Mouse (Mus musculus): ENCODE measurements around the gene Tef. TPM values are rescaled to one million over a fixed set of nuclear protein-coding genes. Genes with fewer than 3 reads are reported as not detected.

Gene Tef
- polyA plus RNA-seq (2015; fragmentation: Nextera tagmentation; extraction: Ambion mirVana): 38.6 and 44.0 TPM in 2 replicates

DNA sequence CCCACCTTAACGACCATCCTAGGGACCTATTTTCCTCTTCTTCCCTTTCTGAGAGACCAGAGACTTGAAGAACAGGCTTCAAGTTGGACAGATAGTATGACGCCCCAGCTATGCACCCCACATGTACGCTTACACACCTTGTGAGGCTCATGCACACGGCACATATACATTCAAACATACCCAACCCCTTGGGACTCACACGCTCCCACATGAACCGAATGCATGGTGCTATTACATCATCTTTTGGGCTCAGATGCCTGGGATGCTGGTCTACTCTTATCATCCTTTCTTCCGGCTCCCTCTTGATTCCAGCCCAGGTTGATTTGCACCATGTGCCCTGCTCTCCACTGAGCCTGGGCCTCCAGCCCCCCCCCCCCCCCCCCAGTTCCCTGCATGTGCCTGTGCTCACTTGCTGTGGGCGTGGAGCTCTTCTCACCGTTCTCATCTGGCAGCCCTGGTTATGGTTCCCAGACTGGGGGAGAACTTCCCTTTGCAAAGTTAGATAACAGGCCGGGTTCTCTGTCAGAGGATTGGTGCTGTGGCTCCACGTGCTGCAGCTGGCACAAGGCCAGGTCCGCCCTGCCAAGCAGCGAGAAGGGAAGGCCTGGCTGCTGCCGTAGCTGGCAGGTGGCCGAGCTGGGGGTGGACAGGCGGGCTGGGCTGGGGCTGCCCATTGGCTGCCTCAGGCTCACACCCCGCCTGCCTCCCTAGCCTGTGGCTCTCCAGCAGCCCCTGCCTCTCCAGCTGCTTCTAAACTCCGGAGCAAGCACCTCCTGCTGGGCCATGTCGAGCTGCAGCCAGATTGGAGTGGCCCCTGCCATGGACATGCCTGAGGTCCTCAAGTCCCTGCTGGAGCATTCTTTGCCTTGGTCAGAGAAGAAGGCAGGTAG, at the start of gene Tef:
Gene Tef (plus strand): TSS at position 421 of the 890 bp plus-strand sequence.
- WGBS: 11% methylated on average over 19 of the region's 19 CpGs
- Histone ChIP-seq H3K27ac (ENCODE audit: low read length) (peak within 1 kb of the TSS; percentile 99), H3K9me3 (ENCODE audit: low read length) (no peaks in the 10 kb centered on the region), H3K9ac (replicated peaks; ENCODE audit: low read depth) (peak within 1 kb of the TSS; percentile 53), H3K36me3 (ENCODE audit: insufficient read depth, low read length) (no peaks in the 10 kb centered on the region), H3K4me2 (replicated peaks; ENCODE audit: low read depth, low read length) (peak within 1 kb of the TSS; percentile 60), H3K27me3 (replicated peaks; ENCODE audit: insufficient read depth, low read length) (no peaks in the 10 kb centered on the region), H3K4me3 (ENCODE audit: low read depth, low read length) (peak within 1 kb of the TSS; percentile 32), H3K4me1 (ENCODE audit: insufficient read depth, low read depth, low read length) (peaks cover 39% of the 10 kb centered on the region)
- peak; percentile 94 for ATAC-seq
- TF ChIP-seq EP300 (IDR thresholded peaks at IDR 0.05) (peak; percentile 76), CTCF (IDR thresholded peaks at IDR 0.05) (peak; percentile 75)
- peak; percentile 99 for DNase-seq (ENCODE audit: low spot score)

DNA sequence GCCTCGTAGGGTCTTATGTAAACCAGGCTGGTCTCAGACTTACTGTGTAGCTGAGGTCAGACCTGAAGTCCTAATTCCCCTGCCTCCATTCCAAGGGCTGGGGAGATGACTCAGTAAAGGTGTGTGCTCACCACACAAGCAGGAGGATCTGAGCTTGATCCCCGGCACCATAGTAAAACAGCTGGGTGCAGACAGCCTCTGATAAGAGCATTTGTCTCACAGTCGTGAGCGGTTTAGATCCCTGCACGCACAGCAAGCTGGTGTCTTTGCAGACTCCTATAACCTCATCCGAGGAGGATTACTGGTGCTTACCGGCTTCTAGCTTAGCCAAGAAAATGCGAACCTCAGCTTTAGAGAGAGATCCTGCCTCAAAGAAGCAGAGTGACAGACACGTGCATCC, 48.6 kb upstream of the Tef start:
- no peak for ATAC-seq
- DNase-seq (ENCODE audit: low spot score): no peak
- 92% methylated on average over 9 of the region's 9 CpGs for WGBS
- no peak for TF ChIP-seq CTCF (IDR thresholded peaks at IDR 0.05)
- TF ChIP-seq EP300 (IDR thresholded peaks at IDR 0.05): no peak
- Histone ChIP-seq H3K4me1 (ENCODE audit: insufficient read depth, low read depth, low read length) (no peaks in the 10 kb centered on the region), H3K9me3 (ENCODE audit: low read length) (no peaks in the 10 kb centered on the region), H3K4me3 (ENCODE audit: low read depth, low read length) (no peak overlapping the region), H3K9ac (replicated peaks; ENCODE audit: low read depth) (no peak overlapping the region), H3K36me3 (ENCODE audit: insufficient read depth, low read length) (no peaks in the 10 kb centered on the region), H3K27ac (ENCODE audit: low read length) (no peak overlapping the region), H3K27me3 (replicated peaks; ENCODE audit: insufficient read depth, low read length) (no peaks in the 10 kb centered on the region), H3K4me2 (replicated peaks; ENCODE audit: low read depth, low read length) (no peak overlapping the region)

DNA sequence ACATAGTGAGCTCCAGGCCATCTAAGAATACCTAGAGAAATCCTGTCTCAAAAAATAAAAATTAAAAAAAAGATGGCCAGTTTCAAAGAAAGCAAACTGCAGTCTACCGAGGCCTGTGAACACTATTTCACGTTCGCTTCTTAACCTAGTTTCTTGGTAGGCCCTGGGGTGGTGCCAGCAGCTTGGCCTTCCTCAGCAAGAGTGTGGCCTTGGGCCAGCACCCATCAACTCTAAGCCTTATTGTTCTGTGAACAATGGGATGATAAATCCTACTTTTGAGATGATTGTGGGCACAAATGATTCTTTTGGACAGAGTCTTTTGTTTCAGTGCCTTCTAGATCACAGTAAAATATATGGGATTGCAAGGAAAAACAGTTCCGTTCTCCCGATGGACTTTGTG, 43.5 kb upstream of the Tef start:
- ATAC-seq (no peak), DNase-seq (ENCODE audit: low spot score) (no peak)
- Histone ChIP-seq H3K9me3 (ENCODE audit: low read length) (no peaks in the 10 kb centered on the region), H3K27me3 (replicated peaks; ENCODE audit: insufficient read depth, low read length) (no peaks in the 10 kb centered on the region), H3K4me3 (ENCODE audit: low read depth, low read length) (no peak overlapping the region), H3K27ac (ENCODE audit: low read length) (no peak overlapping the region), H3K4me1 (ENCODE audit: insufficient read depth, low read depth, low read length) (no peaks in the 10 kb centered on the region; the same call in 1 of the 2 replicates), H3K9ac (replicated peaks; ENCODE audit: low read depth) (no peak overlapping the region), H3K4me2 (replicated peaks; ENCODE audit: low read depth, low read length) (no peak overlapping the region), H3K36me3 (ENCODE audit: insufficient read depth, low read length) (no peaks in the 10 kb centered on the region)
- TF ChIP-seq CTCF (IDR thresholded peaks at IDR 0.05): no peak
- TF ChIP-seq EP300 (IDR thresholded peaks at IDR 0.05): no peak
- WGBS: 69% methylated on average over 5 of the region's 5 CpGs

DNA sequence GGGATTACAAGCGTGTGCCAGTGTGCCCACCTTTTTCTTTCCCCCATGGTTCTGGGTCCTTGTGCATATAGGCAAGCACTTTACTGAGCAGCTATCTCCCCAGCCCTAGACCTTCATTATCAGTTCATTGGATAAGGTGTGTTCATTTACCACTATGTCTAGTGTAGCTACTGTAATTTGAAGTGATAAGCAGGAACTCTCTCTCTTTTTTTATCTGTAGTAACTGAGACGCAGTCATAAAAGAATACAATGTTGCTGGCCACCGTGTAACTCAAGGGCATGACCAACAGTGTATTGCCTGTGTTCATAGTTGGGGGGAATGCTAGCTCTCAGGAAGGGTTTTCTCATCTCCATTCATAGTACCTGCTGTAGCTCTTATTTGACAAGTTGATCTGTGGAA, 42.7 kb upstream of the Tef start:
- no peak for TF ChIP-seq EP300 (IDR thresholded peaks at IDR 0.05)
- no peak for TF ChIP-seq CTCF (IDR thresholded peaks at IDR 0.05)
- no peak overlapping the region for H3K4me2 ChIP-seq (replicated peaks; ENCODE audit: low read depth, low read length)
- no peak overlapping the region for H3K9ac ChIP-seq (replicated peaks; ENCODE audit: low read depth)
- no peak overlapping the region for H3K27ac ChIP-seq (ENCODE audit: low read length)
- DNase-seq (ENCODE audit: low spot score) (no peak), ATAC-seq (no peak)
- WGBS: 91% methylated on average over 3 of the region's 3 CpGs
- H3K4me3 ChIP-seq (ENCODE audit: low read depth, low read length): no peak overlapping the region
- H3K27me3 ChIP-seq (replicated peaks; ENCODE audit: insufficient read depth, low read length): no peaks in the 10 kb centered on the region
- H3K4me1 ChIP-seq (ENCODE audit: insufficient read depth, low read depth, low read length): no peaks in the 10 kb centered on the region; the same call in 1 of the 2 replicates
- no peaks in the 10 kb centered on the region for H3K36me3 ChIP-seq (ENCODE audit: insufficient read depth, low read length)
- no peaks in the 10 kb centered on the region for H3K9me3 ChIP-seq (ENCODE audit: low read length)

DNA sequence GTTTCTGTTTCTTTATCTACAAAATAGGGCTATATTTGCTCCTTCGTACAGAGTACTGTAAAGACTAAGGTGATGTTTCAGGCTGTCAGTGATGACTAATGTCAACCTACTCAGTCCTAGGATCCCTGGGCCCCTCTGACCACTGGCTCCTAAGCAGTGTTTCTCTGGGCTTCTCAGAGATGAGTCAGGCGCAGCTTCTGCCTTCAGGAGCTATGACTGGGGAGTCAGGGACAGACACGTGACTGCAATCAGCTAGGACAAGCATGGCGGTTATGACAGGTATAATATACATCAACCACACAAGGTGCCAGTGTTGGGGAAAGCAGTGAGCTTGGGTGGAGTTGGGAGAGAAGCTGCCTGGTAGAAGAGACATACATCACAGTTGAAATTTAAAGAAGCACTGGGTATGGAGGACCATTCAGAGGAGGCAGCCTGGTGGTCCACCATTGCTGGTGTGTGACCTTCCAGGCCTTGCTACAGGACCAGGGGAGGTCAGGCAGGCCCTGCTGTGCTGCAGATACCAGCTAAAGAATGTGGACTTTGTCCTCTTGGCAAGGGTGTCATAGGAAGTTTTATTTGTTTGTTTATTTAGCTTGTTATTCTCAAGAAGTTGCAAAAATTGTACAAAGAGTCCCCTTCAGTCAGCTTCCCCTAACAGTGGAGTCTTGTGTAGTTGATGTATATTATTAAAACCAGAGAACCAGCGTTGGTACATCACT, 41.7 kb upstream of the Tef start:
- 90% methylated on average over 5 of the region's 5 CpGs for WGBS
- H3K9me3 ChIP-seq (ENCODE audit: low read length): no peaks in the 10 kb centered on the region
- no peak overlapping the region for H3K4me3 ChIP-seq (ENCODE audit: low read depth, low read length)
- no peak overlapping the region for H3K27ac ChIP-seq (ENCODE audit: low read length)
- no peak overlapping the region for H3K9ac ChIP-seq (replicated peaks; ENCODE audit: low read depth)
- DNase-seq (ENCODE audit: low spot score): no peak
- no peaks in the 10 kb centered on the region for H3K27me3 ChIP-seq (replicated peaks; ENCODE audit: insufficient read depth, low read length)
- TF ChIP-seq CTCF (IDR thresholded peaks at IDR 0.05): no peak
- TF ChIP-seq EP300 (IDR thresholded peaks at IDR 0.05): no peak
- no peaks in the 10 kb centered on the region; the same call in 1 of the 2 replicates for H3K4me1 ChIP-seq (ENCODE audit: insufficient read depth, low read depth, low read length)
- H3K4me2 ChIP-seq (replicated peaks; ENCODE audit: low read depth, low read length): no peak overlapping the region
- no peak for ATAC-seq
- H3K36me3 ChIP-seq (ENCODE audit: insufficient read depth, low read length): no peaks in the 10 kb centered on the region

DNA sequence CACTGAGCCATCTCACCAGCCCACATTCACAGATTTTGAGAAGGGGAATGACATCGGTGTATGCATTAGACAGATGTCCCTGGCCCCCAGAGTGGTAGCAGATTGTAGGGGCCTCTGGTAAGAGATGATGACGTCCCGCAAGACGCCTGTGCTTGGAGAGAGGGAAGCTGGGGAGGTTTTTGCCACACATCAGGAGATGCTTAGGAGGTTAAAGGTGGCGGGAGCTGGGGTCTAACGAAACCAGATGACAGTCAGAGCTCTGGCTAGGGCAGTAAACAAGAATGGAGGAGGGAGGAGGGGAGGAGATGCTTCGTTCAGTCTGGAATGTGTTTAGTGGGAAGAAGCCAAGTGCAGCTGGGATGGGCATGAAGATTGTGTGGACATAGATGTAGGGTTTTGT, 40.8 kb upstream of the Tef start:
- Histone ChIP-seq H3K27me3 (replicated peaks; ENCODE audit: insufficient read depth, low read length) (no peaks in the 10 kb centered on the region), H3K4me1 (ENCODE audit: insufficient read depth, low read depth, low read length) (no peaks in the 10 kb centered on the region; the same call in 1 of the 2 replicates), H3K36me3 (ENCODE audit: insufficient read depth, low read length) (no peaks in the 10 kb centered on the region), H3K27ac (ENCODE audit: low read length) (no peak overlapping the region), H3K9me3 (ENCODE audit: low read length) (no peaks in the 10 kb centered on the region), H3K4me2 (replicated peaks; ENCODE audit: low read depth, low read length) (no peak overlapping the region), H3K4me3 (ENCODE audit: low read depth, low read length) (no peak overlapping the region), H3K9ac (replicated peaks; ENCODE audit: low read depth) (no peak overlapping the region)
- WGBS: 87% methylated on average over 7 of the region's 7 CpGs
- TF ChIP-seq CTCF (IDR thresholded peaks at IDR 0.05) (no peak), EP300 (IDR thresholded peaks at IDR 0.05) (no peak)
- ATAC-seq (no peak), DNase-seq (ENCODE audit: low spot score) (peak; percentile 20)

All from lung, postnatal 0 days (tissue).